Mouse (Mus musculus) lung, postnatal 14 days (tissue): ENCODE measurements around the gene Zfp142.
A peak's percentile ranks its signal among the peaks of the same experiment; 100 is the strongest.

Experiments used
- DNase-seq: peaks from one replicate; pipeline ENCODE4 v3.0.0; 2021

Zfp142 gene

GRCm38 (mm10) chr1:74587773-74588445, at the start of gene Zfp142, which contains the start of gene Bcs1l:
Zfp142 (minus strand) TSS chr1:74588246.
Bcs1l (plus strand) TSS chr1:74588289.
- peak; percentile 99 for DNase-seq

- DNase-seq: no peak
Observed at GRCm38 (mm10) chr1:74632734-74633133, 44.7 kb upstream of the Zfp142 start.

GRCm38 (mm10) chr1:74628001-74628400, 40.0 kb upstream of the Zfp142 start:
- peak; percentile 4 for DNase-seq

- DNase-seq: no peak
Observed at GRCm38 (mm10) chr1:74626076-74626475, 38.0 kb upstream of the Zfp142 start.

- peak; percentile 40 for DNase-seq
Observed at GRCm38 (mm10) chr1:74624183-74624582, 36.1 kb upstream of the Zfp142 start.

GRCm38 (mm10) chr1:74601267-74601962, 13.4 kb upstream of the Zfp142 start, which contains the start of the genes Rnf25 and Stk36:
Rnf25 (minus strand) TSS chr1:74601397.
Stk36 (plus strand) TSS chr1:74601445.
- peak; percentile 85 for DNase-seq

GRCm38 (mm10) chr1:74600501-74601266, 12.6 kb upstream of the Zfp142 start:
- peak; percentile 4 for DNase-seq

- no peak for DNase-seq
Observed at GRCm38 (mm10) chr1:74594434-74594833, 6.4 kb upstream of the Zfp142 start.

GRCm38 (mm10) chr1:74587233-74587772, 743 bp downstream of the Zfp142 start:
- DNase-seq: no peak

- no peak for DNase-seq
Observed at GRCm38 (mm10) chr1:74584616-74585398, 3.2 kb downstream of the Zfp142 start.

- DNase-seq: no peak
Observed at GRCm38 (mm10) chr1:74582621-74583020, 5.4 kb downstream of the Zfp142 start.

GRCm38 (mm10) chr1:74569739-74570719, 18.0 kb downstream of the Zfp142 start:
- DNase-seq: no peak

GRCm38 (mm10) chr1:74565834-74566233, 22.2 kb downstream of the Zfp142 start:
- no peak for DNase-seq

GRCm38 (mm10) chr1:74559061-74559460, 29.0 kb downstream of the Zfp142 start:
- no peak for DNase-seq

- DNase-seq: no peak
Observed at GRCm38 (mm10) chr1:74544184-74544583, 43.9 kb downstream of the Zfp142 start, which contains the start of gene Usp37. Usp37 (minus strand) TSS chr1:74544284.

GRCm38 (mm10) chr1:74542451-74542961, 45.5 kb downstream of the Zfp142 start, which contains the start of gene Plcd4:
Plcd4 (plus strand) TSS chr1:74542888.
- DNase-seq: no peak

GRCm38 (mm10) chr1:74538650-74539049, 49.4 kb downstream of the Zfp142 start:
- no peak for DNase-seq

GRCm38 (mm10) chr1:74528589-74528988, 59.5 kb downstream of the Zfp142 start:
- DNase-seq: no peak

- DNase-seq: no peak
Observed at GRCm38 (mm10) chr1:74524746-74525145, 63.3 kb downstream of the Zfp142 start.

GRCm38 (mm10) chr1:74519875-74520274, 68.2 kb downstream of the Zfp142 start:
- no peak for DNase-seq
